Mouse (Mus musculus) monocyte, adult 2 months (primary cell): ENCODE measurements around the gene Rnf24.
"Not testable (repeated sequence)": the region's sequence is repeated elsewhere in the genome, so short reads cannot be mapped to it uniquely, and the experiment has no call there.

ENCODE experiments used
- DNase-seq, 2 experiments: peaks; one replicate each; pipeline ENCODE4 v3.0.0; 2022; ENCODE audit warnings: low spot score in 2 of 2, low read depth in 1 of 2

Rnf24 gene

GRCm38 (mm10) chr2:131344449-131344848, 8.2 kb downstream of the Rnf24 start:
- no peak for DNase-seq

DNA sequence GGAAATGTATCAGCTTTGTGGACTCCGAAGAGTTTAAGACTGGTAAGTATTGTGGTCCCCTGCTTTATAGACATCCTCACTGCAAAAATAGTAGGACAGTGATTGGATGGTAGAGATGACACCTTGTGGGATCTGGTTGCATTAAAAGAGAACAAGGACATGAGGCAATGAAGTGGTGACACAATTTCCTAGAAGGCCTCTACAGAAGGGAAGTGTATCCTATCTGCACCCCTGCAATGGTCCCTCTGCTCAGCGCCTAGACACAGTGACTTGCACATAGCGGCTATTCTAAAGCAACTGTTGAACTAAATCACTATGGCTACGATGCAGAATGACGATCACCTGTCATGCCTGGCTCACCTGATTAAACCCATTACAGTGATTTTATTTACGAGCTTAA, 15.1 kb downstream of the Rnf24 start:
- peak in 1 of 2 experiments; percentile 14 for DNase-seq

DNA sequence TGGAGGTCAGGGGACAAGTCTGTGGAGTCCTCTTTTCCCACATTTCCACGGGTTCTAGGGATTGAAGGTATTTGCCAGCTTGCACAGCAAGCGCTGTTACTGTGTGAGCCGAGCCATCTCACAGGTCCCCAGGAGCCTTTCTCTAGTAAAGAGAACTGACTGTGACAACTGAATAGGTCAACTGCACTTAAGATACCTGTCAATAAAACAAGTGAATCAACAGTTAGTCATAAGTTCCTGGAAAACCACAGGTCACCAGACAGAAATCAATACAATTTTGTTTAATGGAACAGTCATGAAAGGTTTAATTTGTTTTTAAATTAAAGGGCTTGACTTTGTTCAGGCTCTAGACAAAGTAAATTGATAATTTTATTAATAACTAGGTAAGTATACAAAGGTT, 22.1 kb downstream of the Rnf24 start:
- DNase-seq, result no peak

- DNase-seq, result no peak
Observed at GRCm38 (mm10) chr2:131328981-131329380, 23.7 kb downstream of the Rnf24 start.

DNA sequence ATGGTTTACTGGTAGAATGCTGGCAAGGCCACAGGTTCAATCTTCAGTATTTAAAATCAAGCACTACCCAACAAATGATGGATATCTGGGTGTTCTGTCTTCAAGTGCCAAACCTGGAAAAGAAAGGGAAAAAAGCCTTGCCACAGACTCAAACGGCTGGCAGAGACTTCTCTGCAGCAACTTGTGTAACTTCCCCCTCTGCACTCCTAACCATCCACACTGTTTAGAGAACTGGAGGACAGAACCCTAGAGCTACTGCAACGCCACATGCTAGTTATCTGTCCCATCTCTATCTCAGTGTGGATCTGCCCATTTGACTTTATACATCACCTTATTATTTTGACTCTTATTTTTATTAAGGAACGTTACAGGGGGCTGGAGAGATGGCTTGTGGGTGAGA, 26.6 kb downstream of the Rnf24 start:
- DNase-seq, result no peak

- DNase-seq, result no peak
Observed at GRCm38 (mm10) chr2:131323675-131324074, 29.0 kb downstream of the Rnf24 start.

GRCm38 (mm10) chr2:131321192-131321591, 31.5 kb downstream of the Rnf24 start:
- DNase-seq, result peak; percentile 17 to 34

DNA sequence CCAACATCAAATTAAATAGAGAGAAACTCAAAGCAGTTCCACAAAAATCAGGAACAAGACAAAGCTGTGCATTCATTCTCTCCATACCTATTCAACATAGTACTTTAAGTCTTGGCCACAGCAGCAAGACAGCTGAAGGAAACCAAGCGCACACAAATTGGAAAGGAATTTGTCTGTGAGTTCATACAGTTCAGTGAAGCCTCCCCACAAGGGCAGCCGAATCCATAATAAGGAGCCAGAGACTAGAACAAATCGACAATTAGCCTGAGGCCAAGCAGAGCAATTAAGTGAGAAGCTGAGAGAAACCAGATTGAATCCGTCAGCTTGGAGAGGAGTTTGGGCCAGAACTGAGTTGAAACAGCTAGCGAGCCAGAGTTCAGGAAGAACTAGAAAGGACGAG, 33.3 kb downstream of the Rnf24 start:
- no peak for DNase-seq

- DNase-seq, result no peak
Observed at GRCm38 (mm10) chr2:131316167-131316566, 36.5 kb downstream of the Rnf24 start.

GRCm38 (mm10) chr2:131309296-131309695, 43.4 kb downstream of the Rnf24 start:
- no peak for DNase-seq

GRCm38 (mm10) chr2:131307822-131308221, 44.9 kb downstream of the Rnf24 start:
- DNase-seq, result no peak

DNA sequence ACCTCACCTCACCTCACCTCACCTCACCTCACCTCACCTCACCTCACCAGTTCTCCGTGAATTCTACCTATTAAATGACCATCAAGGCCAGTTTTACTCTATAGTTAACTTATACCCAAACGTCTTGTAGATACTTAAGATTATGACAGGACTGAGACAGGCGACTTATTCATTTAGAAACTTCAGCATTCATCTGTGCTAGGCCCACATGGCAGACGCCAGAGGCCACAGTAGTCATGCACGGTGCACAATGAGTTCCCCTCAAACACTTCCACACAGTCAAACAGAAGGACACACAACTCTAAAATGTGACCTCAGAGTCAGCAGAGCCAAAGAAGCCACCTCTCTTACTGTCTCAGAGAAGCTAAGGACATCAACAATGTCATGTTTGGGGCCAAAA, 45.3 kb downstream of the Rnf24 start:
- DNase-seq, result no peak

- not testable (repeated sequence) for DNase-seq
Observed at GRCm38 (mm10) chr2:131305226-131305625, 47.5 kb downstream of the Rnf24 start.

- DNase-seq, result no peak
Observed at GRCm38 (mm10) chr2:131304497-131304896, 48.2 kb downstream of the Rnf24 start.

DNA sequence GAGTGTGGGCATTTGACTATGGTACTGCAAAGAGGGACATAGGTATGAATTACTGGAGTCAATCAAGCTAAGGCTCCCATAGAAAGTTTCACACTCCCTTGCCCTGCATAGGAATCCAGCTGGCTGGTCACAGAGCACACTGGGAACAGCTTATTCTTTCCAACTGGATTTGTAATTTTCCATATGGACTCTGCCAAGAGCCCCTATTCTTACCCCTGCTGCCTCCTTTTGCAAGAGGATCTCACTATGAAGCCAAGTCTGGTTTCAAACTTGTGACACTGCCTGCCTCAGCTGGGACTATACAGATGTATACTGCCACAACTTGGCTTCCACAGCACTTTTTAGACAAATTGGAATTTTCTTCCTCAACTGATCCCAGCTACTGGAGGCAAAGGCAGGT, 51.1 kb downstream of the Rnf24 start:
- DNase-seq, result no peak

- no peak for DNase-seq
Observed at GRCm38 (mm10) chr2:131300485-131300884, 52.2 kb downstream of the Rnf24 start.

DNA sequence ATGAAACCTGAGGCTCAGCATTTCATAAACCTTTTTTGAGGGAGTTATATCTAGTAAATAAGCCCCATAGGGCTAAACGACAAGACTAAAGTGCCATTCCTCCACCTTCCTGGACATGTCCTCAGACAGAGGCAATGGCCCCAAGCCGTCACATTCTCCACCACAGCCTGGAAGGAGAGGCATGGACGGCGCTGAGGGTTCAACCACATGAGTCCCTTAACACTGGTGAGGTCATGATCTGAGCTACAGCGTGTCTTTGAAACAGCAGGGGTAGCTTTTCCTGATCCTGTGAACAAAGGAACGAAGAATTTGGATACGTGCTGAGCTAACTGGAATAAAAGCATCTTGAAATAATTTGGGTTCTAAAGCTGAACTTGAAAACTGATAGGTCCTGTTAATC, 54.0 kb downstream of the Rnf24 start:
- not testable (repeated sequence) for DNase-seq

GRCm38 (mm10) chr2:131296746-131297261, 55.9 kb downstream of the Rnf24 start:
- no peak for DNase-seq

DNA sequence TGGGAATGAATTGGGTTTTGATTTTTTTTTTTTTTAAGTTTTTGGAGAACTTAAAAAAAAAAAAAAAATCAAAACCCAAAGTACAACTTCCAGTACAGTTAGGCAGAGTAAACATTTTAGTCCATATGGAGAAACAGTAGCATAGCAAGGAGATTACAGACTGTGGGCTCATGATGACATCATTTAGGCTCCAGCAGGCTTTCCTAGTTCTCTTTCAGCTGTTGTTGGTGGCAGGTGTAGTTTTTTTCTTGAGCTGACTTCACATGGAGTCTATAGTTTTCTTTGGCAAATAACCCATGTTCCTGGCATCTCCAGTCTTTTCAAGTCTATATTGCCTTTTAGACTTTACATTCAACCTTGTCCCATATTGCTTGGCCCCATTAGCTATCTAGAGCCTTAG, 62.0 kb downstream of the Rnf24 start:
- no peak for DNase-seq

GRCm38 (mm10) chr2:131286276-131286675, 66.4 kb downstream of the Rnf24 start:
- DNase-seq, result no peak

DNA sequence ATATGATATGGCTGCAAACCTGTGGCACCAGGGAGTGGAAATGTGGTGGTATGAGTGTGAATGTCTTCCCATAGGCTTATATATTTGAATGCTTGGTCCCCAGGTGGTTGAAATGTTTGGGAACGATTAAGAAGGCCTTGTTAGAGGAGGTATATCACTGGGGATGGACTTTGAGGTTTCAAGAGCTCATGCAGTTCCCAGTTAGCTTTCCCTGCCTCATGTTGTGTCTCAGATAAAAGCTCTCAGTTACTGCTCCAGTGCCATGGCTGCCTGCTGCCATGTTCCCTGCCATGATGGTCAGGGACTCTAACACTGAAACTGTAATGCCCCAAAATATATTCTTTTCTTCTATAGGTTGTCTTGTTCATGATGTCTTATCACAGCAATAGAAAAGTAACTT, 71.1 kb downstream of the Rnf24 start:
- no peak for DNase-seq

- DNase-seq, result no peak
Observed at GRCm38 (mm10) chr2:131276722-131277121, 76.0 kb downstream of the Rnf24 start.

GRCm38 (mm10) chr2:131275493-131275892, 77.2 kb downstream of the Rnf24 start:
- DNase-seq, result no peak

DNA sequence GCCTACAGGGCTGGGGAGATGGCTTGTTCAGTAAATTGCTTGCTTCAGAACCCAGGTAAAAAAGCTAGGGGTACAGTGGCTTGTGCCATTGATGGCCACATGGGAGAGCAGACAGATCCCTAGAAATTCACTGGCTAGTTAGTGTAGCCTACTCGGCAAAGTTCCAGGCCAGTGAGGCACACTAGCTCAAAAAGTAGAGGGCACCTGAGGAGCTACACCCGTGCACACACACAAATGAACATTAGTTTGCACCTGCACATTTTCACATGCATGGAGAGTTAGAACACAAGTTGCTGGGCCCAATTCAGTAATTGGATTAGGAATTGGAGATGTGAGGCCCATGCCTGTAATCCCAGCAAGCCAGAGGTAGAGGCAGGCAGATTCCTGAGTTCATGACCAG, 87.6 kb downstream of the Rnf24 start:
- no peak for DNase-seq
